In the genomic region with DNA sequence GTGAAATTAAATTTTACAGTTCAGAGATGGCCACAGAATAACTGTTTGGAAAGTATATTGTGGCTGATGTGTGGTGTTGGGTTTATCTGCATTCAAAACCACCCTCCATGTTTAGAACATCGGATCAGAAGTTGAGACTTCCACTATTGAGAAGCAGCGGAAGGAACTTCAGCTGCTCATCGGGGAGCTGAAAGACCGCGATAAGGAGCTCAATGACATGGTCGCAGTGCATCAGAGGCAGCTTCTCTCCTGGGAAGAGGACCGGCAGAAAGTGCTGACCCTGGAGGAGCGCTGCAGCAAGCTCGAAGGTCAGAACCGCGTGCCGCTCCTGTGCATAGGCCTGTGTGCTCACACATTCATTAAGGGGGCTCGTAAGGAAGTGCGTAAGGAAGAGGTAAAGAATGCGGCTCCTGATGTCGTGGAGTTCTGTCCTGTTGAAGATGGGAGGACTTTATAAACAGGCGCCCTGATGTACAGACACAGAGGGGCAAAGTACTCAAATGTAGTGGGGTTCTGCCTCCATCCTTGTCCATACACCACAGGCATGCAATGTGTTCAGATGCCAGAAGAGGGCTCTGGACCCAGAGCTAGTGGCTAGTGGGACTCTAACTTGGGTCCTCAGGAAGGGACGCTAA, we compare ENCODE assay signal across 9 mouse cellular contexts. TPM values are rescaled to one million over a fixed set of nuclear protein-coding genes. Genes with fewer than 3 reads are reported as not detected.
A peak's percentile ranks its signal among the peaks of the same experiment; 100 is the strongest.
DNase-seq lines count a peak whose midpoint lies in the region; ATAC-seq and TF ChIP-seq lines count a peak whose summit lies in the region.
"Had no signal": no experiment of that assay in that cellular context is flagged by ENCODE, and none has a peak within 500 bp of the region (broad histone marks: within the 10 kb centered on the region; RNA-seq: fewer than 3 reads in every experiment).

No protein-coding gene starts in this region.

- H3K9me3 ChIP-seq in midbrain, embryonic 10.5 days (replicated peaks), result no peaks in the 10 kb centered on the region
- H3K9me3 ChIP-seq in midbrain, embryonic 13.5 days, result no peaks in the 10 kb centered on the region
- H3K9me3 ChIP-seq in embryonic facial prominence, embryonic 14.5 days (ENCODE audit: control insufficient read depth, low read length), result no peaks in the 10 kb centered on the region
- no peaks in the 10 kb centered on the region for H3K9me3 ChIP-seq in liver, postnatal 0 days (ENCODE audit: low read length)

- peaks cover 12% of the 10 kb centered on the region for H3K4me1 ChIP-seq in midbrain, embryonic 10.5 days
- peaks cover 6% of the 10 kb centered on the region for H3K4me1 ChIP-seq in midbrain, embryonic 13.5 days (replicated peaks)
- H3K4me1 ChIP-seq in embryonic facial prominence, embryonic 14.5 days (ENCODE audit: control insufficient read depth, insufficient read depth, low read length), result 0 out of 2 replicates have a peak, but pooled peaks cover 3% of the 10 kb centered on the region
- H3K4me1 ChIP-seq in liver, postnatal 0 days (ENCODE audit: insufficient read depth), result peaks cover 8% of the 10 kb centered on the region; the same call in 1 of the 2 replicates

- no peak for ATAC-seq in midbrain, embryonic 13.5 days
- ATAC-seq in embryonic facial prominence, embryonic 14.5 days (ENCODE audit: low read depth), result no peak
- no peak for ATAC-seq in liver, postnatal 0 days

- no peak overlapping the region; the same call in 1 of the 2 replicates for H3K27ac ChIP-seq in midbrain, embryonic 10.5 days (replicated peaks)
- H3K27ac ChIP-seq in midbrain, embryonic 13.5 days, result no peak overlapping the region
- no peak overlapping the region for H3K27ac ChIP-seq in embryonic facial prominence, embryonic 14.5 days (replicated peaks; ENCODE audit: low read depth, low read length)
- peak overlapping the region; percentile 13; the same call in 1 of the 2 replicates for H3K27ac ChIP-seq in liver, postnatal 0 days (ENCODE audit: low read depth)

- no peaks in the 10 kb centered on the region for H3K27me3 ChIP-seq in midbrain, embryonic 10.5 days (ENCODE audit: low read depth, poor library complexity, severe bottlenecking)
- no peaks in the 10 kb centered on the region for H3K27me3 ChIP-seq in midbrain, embryonic 13.5 days
- H3K27me3 ChIP-seq in embryonic facial prominence, embryonic 14.5 days (replicated peaks; ENCODE audit: control insufficient read depth, insufficient read depth, low read length), result no peaks in the 10 kb centered on the region
- H3K27me3 ChIP-seq in liver, postnatal 0 days (ENCODE audit: insufficient read depth, low read length), result no peaks in the 10 kb centered on the region

- WGBS in midbrain, embryonic 10.5 days, result 37% methylated on average over 18 of the region's 18 CpGs
- whole genome bisulfite sequencing in midbrain, embryonic 13.5 days, result 36% methylated on average over 18 of the region's 18 CpGs
- 38% methylated on average over 18 of the region's 18 CpGs for WGBS in embryonic facial prominence, embryonic 14.5 days
- WGBS in liver, postnatal 0 days (ENCODE audit: insufficient replicate concordance), result 32% methylated on average over 18 of the region's 18 CpGs

- no peak overlapping the region for H3K4me2 ChIP-seq in midbrain, embryonic 13.5 days (replicated peaks)
- 0 out of 2 replicates have a peak overlapping the region, but pooled peaks have one; percentile 18 for H3K4me2 ChIP-seq in embryonic facial prominence, embryonic 14.5 days (ENCODE audit: low read depth, low read length)
- peak overlapping the region; percentile 36 for H3K4me2 ChIP-seq in liver, postnatal 0 days (ENCODE audit: low read depth, low read length)

- H3K9ac ChIP-seq in midbrain, embryonic 13.5 days (replicated peaks), result no peak overlapping the region
- no peak overlapping the region for H3K9ac ChIP-seq in embryonic facial prominence, embryonic 14.5 days (ENCODE audit: low read depth, low read length)
- H3K9ac ChIP-seq in liver, postnatal 0 days (replicated peaks), result no peak overlapping the region; the same call in 1 of the 2 replicates

- H3K36me3 ChIP-seq in midbrain, embryonic 10.5 days, result peaks cover 8% of the 10 kb centered on the region
- H3K36me3 ChIP-seq in midbrain, embryonic 13.5 days, result no peaks in the 10 kb centered on the region
- H3K36me3 ChIP-seq in embryonic facial prominence, embryonic 14.5 days (ENCODE audit: control insufficient read depth, insufficient read depth, low read length), result peaks cover 7% of the 10 kb centered on the region
- 0 out of 2 replicates have a peak, but pooled peaks cover 4% of the 10 kb centered on the region for H3K36me3 ChIP-seq in liver, postnatal 0 days (replicated peaks; ENCODE audit: insufficient read depth, low read length)

- TF ChIP-seq EP300 in liver, postnatal 0 days (IDR thresholded peaks at IDR 0.05; ENCODE audit: low read depth), result no peak

- peak; percentile 38 for DNase-seq in adrenal gland, postnatal 14 days
- DNase-seq in adrenal gland, adult 8-10 months, result no peak
- peak; percentile 38 for DNase-seq in midbrain, embryonic 10.5 days (ENCODE audit: low spot score)
- DNase-seq in embryonic facial prominence, embryonic 14.5 days (ENCODE audit: low spot score), result no peak
- DNase-seq in liver, postnatal 0 days, result peak; percentile 42
- DNase-seq in left cerebral cortex, adult 8-10 months (ENCODE audit: low spot score in 2 of 2), result no peak
- DNase-seq in layer of hippocampus, postnatal 10 days (ENCODE audit: low spot score in 2 of 2), result no peak

- TF ChIP-seq CTCF in liver, postnatal 0 days (IDR thresholded peaks at IDR 0.05; ENCODE audit: low read depth), result peak; percentile 70

- no peak overlapping the region for H3K4me3 ChIP-seq in midbrain, embryonic 10.5 days
- H3K4me3 ChIP-seq in midbrain, embryonic 13.5 days (replicated peaks), result no peak overlapping the region
- H3K4me3 ChIP-seq in embryonic facial prominence, embryonic 14.5 days (ENCODE audit: low read depth, low read length), result no peak overlapping the region
- peak overlapping the region; percentile 17; the same call in 1 of the 2 replicates for H3K4me3 ChIP-seq in liver, postnatal 0 days (ENCODE audit: low read depth, low read length)

RNA-seq across cellular contexts. Expression of a gene that starts 3.6 kb away (rescaled TPM):
- 4.7 and 5.0 TPM in 2 replicates for total RNA-seq in adrenal gland, postnatal 14 days (2021)
- total RNA-seq in adrenal gland, adult 8-10 months (2022), result 1 to 10 TPM; 2.0 to 9.8 (median 6.1) TPM
- polyA plus RNA-seq in midbrain, embryonic 10.5 days (2016; fragmentation: Nextera tagmentation; extraction: Ambion mirVana), result 4.7 and 5.7 TPM in 2 replicates
- polyA plus RNA-seq in midbrain, embryonic 13.5 days (2015; fragmentation: Nextera tagmentation; extraction: Ambion mirVana), result 5.1 and 8.0 TPM in 2 replicates
- polyA plus RNA-seq in embryonic facial prominence, embryonic 14.5 days (2014; fragmentation: Nextera tagmentation; extraction: Ambion mirVana), result 4.6 and 6.4 TPM in 2 replicates
- polyA plus RNA-seq in liver, postnatal 0 days (2015; fragmentation: Nextera tagmentation; extraction: Ambion mirVana), result 3.1 and 3.2 TPM in 2 replicates
- total RNA-seq in left cerebral cortex, adult 8-10 months (2022), result 1 to 10 TPM; 2.0 to 6.9 (median 5.4) TPM
- 1 to 10 TPM; 2.9 to 3.3 TPM for total RNA-seq in layer of hippocampus, postnatal 10 days (2021)

RNA-seq across cellular contexts. Expression of a gene that starts 6.9 kb away (rescaled TPM):
- 1.7 TPM in 1 of 2 replicates, not detected in the other for total RNA-seq in adrenal gland, postnatal 14 days (2021)
- 1 to 10 TPM in 3 of 4 experiments, under 1 TPM in 1; 0.87 to 2.5 (median 2.2) TPM for total RNA-seq in adrenal gland, adult 8-10 months (2022)
- polyA plus RNA-seq in midbrain, embryonic 10.5 days (2016; fragmentation: Nextera tagmentation; extraction: Ambion mirVana), result 1.9 and 3.4 TPM in 2 replicates
- polyA plus RNA-seq in midbrain, embryonic 13.5 days (2015; fragmentation: Nextera tagmentation; extraction: Ambion mirVana), result 3.3 and 4.3 TPM in 2 replicates
- 0.67 and 0.68 TPM in 2 replicates for polyA plus RNA-seq in embryonic facial prominence, embryonic 14.5 days (2014; fragmentation: Nextera tagmentation; extraction: Ambion mirVana)
- 0.41 and 0.67 TPM in 2 replicates for polyA plus RNA-seq in liver, postnatal 0 days (2015; fragmentation: Nextera tagmentation; extraction: Ambion mirVana)
- total RNA-seq in left cerebral cortex, adult 8-10 months (2022), result 1 to 10 TPM in 1 of 4 experiments, not detected in 3; 1.2 TPM
- 1 to 10 TPM; 1.3 to 1.6 TPM for total RNA-seq in layer of hippocampus, postnatal 10 days (2021)
- polyA plus RNA-seq: large intestine, adult 2 months had no signal

RNA-seq across cellular contexts. Expression of a gene that starts 27.1 kb away (rescaled TPM):
- 78.3 and 86.9 TPM in 2 replicates for total RNA-seq in adrenal gland, postnatal 14 days (2021)
- 10 to 100 TPM; 60.3 to 75.8 (median 67.3) TPM for total RNA-seq in adrenal gland, adult 8-10 months (2022)
- polyA plus RNA-seq in midbrain, embryonic 10.5 days (2016; fragmentation: Nextera tagmentation; extraction: Ambion mirVana), result 159 and 186 TPM in 2 replicates
- polyA plus RNA-seq in midbrain, embryonic 13.5 days (2015; fragmentation: Nextera tagmentation; extraction: Ambion mirVana), result 145 and 162 TPM in 2 replicates
- 107 and 109 TPM in 2 replicates for polyA plus RNA-seq in embryonic facial prominence, embryonic 14.5 days (2014; fragmentation: Nextera tagmentation; extraction: Ambion mirVana)
- 54.1 and 61.1 TPM in 2 replicates for polyA plus RNA-seq in liver, postnatal 0 days (2015; fragmentation: Nextera tagmentation; extraction: Ambion mirVana)
- 10 to 100 TPM; 67.8 to 76.3 (median 73.0) TPM for total RNA-seq in left cerebral cortex, adult 8-10 months (2022)
- 10 to 100 TPM; 70.7 to 76.0 TPM for total RNA-seq in layer of hippocampus, postnatal 10 days (2021)

RNA-seq across cellular contexts. Expression of a gene that starts 39.4 kb away (rescaled TPM):
- 18.0 and 26.6 TPM in 2 replicates for total RNA-seq in adrenal gland, postnatal 14 days (2021)
- 10 to 100 TPM; 13.2 to 29.8 (median 22.8) TPM for total RNA-seq in adrenal gland, adult 8-10 months (2022)
- polyA plus RNA-seq in midbrain, embryonic 10.5 days (2016; fragmentation: Nextera tagmentation; extraction: Ambion mirVana), result 6.6 and 9.2 TPM in 2 replicates
- 19.0 and 20.1 TPM in 2 replicates for polyA plus RNA-seq in midbrain, embryonic 13.5 days (2015; fragmentation: Nextera tagmentation; extraction: Ambion mirVana)
- polyA plus RNA-seq in embryonic facial prominence, embryonic 14.5 days (2014; fragmentation: Nextera tagmentation; extraction: Ambion mirVana), result 7.5 and 8.4 TPM in 2 replicates
- polyA plus RNA-seq in liver, postnatal 0 days (2015; fragmentation: Nextera tagmentation; extraction: Ambion mirVana), result 10.1 and 13.5 TPM in 2 replicates
- 10 to 100 TPM; 59.9 to 72.4 (median 63.5) TPM for total RNA-seq in left cerebral cortex, adult 8-10 months (2022)
- total RNA-seq in layer of hippocampus, postnatal 10 days (2021), result 10 to 100 TPM; 63.7 to 70.1 TPM

RNA-seq across cellular contexts. Expression of a gene that starts 54.3 kb away (rescaled TPM):
- total RNA-seq in adrenal gland, postnatal 14 days (2021), result 2.5 and 3.2 TPM in 2 replicates
- total RNA-seq in adrenal gland, adult 8-10 months (2022), result 1 to 10 TPM; 3.4 to 8.4 (median 7.0) TPM
- polyA plus RNA-seq in midbrain, embryonic 10.5 days (2016; fragmentation: Nextera tagmentation; extraction: Ambion mirVana), result not detected in 2 replicates
- 0.08 and 0.30 TPM in 2 replicates for polyA plus RNA-seq in midbrain, embryonic 13.5 days (2015; fragmentation: Nextera tagmentation; extraction: Ambion mirVana)
- 1.2 and 2.3 TPM in 2 replicates for polyA plus RNA-seq in embryonic facial prominence, embryonic 14.5 days (2014; fragmentation: Nextera tagmentation; extraction: Ambion mirVana)
- 0.11 and 0.14 TPM in 2 replicates for polyA plus RNA-seq in liver, postnatal 0 days (2015; fragmentation: Nextera tagmentation; extraction: Ambion mirVana)
- 1 to 10 TPM in 2 of 4 experiments, under 1 TPM in 2; 0.88 to 1.4 (median 1.1) TPM for total RNA-seq in left cerebral cortex, adult 8-10 months (2022)
- total RNA-seq in layer of hippocampus, postnatal 10 days (2021), result under 1 TPM; 0.66 to 0.85 TPM

Comparison
In these comparisons a context has a peak if more than half of its experiments do, and no peak if none do; other contexts are left out.
1. DNase-seq: peak in adrenal gland, postnatal 14 days (single experiment), midbrain, embryonic 10.5 days (single experiment) and liver, postnatal 0 days (single experiment); none in adrenal gland, adult 8-10 months (single experiment), embryonic facial prominence, embryonic 14.5 days (single experiment), left cerebral cortex, adult 8-10 months (0 of 2) and layer of hippocampus, postnatal 10 days (0 of 2).